Mouse (Mus musculus) lung, postnatal 36 days (tissue): ENCODE measurements at regions not wholly inside any gene's neighbourhood (a gene's known extent, or its start where the extent isn't known, plus 50 kb on each side); places are given as distances from the start of the nearest gene placed in this dataset.

Source experiments
- DNase-seq: peaks from one replicate; pipeline ENCODE4 v3.0.0; 2022; ENCODE audit warnings: mixed read lengths

DNA sequence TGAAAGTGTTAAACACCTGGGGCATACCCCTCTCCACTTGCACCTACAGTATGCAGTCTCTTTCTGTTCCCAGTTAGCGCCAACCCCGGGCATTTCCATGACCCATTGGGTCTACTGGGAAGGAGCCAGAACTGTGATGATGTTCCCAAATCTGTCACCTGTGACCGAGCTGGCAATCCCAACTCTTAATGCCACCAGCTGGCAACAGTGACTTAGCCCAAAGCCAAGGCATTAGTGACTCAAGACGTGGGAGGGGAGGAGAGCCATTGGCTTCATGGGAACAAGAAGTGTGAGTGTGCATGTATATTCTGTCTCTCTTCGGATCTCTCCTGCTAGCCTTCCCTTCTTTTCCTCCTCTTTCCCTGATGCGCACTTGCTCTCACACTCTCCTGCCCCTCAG, 178.9 kb upstream of the Cadm1 start:
- DNase-seq, result no peak

DNA sequence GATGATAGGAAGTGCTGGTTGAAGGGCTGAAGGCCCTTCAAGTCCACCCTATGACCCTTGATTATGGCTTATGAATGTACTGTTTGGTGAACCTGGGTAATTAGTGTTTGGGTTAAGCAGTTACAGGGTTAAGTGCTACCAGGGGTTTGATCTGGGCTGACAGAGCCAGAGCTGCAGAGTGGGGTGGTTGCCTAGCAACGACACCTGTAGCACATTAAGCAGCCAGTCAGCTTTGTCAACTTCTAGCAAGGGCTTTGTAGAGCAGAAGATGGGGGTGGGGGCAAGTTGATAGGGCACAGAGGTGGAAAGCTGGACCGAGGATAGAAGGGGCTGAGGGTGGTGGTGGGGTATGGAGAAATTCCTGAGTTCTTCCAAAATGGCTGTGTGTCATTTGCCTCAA, 177.0 kb upstream of the Cadm1 start:
- no peak for DNase-seq

DNA sequence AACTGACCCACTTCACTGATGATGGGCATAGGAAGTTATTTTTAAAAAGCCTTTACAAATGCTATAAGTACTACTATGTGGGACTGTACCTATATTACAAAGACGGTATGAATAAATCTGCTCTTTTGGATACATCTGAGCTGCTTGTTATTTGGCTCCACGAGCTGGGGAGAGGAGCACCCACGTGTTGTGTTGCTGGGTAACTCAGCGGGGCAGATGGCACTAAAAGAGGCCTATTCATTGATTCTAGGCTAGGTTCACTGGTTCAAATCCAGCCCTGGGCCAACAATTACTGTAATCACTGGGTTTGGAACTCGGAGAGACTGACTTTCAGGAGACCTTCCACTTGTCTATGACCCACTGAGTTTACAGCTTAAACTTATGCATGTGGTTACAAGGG, 176.0 kb upstream of the Cadm1 start:
- no peak for DNase-seq

DNA sequence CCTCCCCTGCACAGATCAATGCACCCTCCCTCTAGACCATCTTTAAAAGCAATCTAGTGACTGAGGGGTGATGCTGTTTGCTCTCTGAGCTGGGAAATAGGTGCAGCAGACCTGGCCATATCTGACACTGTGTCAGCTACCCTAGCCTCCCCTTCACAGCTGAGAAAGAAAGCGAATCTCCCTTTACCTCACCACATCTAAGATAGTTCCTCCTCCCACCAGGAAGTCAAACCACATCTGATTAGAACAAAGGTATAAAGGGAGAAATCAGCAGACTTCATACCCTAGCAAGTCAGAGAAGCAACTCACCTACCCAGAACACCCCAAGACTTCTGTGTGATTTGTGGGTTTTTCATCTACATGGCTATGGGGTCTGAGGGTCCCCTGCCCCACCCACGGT, 175.6 kb upstream of the Cadm1 start:
- no peak for DNase-seq

DNA sequence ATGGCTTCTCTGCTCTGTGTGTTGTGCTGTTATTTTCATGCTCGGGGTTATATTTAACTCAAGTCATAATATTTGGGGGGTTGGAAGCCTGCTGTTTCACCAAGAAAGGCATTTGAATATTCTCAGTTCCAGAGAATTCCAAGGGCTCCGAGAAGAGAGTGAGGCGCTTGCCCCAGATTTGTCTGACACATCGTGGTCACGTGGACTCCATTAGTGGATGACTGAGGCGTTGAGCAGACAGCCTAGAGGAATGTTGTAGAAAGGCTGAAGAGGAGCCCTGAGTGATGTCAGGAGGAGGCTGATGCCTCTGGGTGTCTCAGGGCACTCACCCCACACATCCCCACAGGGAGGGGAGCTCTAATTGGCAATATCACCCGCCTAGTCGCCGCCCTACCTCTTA, 175.1 kb upstream of the Cadm1 start:
- no peak for DNase-seq

DNA sequence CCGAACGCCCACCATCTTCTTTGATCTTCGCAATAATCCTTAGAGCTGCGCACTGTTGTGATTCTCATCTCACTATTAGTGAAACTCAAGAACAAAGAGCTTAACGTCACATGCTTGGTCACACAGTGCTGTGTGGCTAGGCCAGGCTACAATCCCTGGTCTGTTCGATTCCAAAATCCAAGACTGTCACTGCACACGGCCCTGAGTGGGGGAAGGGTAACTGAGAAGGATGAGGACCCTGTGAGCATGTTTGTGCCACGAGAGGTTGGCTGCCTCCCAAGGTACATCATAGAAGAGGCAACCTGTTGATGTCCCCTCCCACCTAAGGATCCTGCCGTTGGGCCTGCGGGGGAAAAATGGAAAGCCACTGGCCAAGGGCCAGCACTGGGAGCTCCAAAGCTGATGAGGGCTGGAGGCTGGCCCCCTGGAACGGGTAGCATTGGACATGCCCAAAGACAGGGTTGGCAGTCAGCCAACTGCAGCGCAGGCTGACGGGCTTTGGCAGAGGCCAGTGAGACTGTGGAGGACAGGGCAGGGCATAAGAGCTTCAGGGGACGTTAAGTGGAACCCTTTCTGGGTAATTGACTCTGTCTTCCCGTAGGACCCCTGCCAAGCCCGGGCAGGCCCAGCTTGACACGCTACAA, 172.1 kb upstream of the Cadm1 start:
- DNase-seq, result peak; percentile 39

DNA sequence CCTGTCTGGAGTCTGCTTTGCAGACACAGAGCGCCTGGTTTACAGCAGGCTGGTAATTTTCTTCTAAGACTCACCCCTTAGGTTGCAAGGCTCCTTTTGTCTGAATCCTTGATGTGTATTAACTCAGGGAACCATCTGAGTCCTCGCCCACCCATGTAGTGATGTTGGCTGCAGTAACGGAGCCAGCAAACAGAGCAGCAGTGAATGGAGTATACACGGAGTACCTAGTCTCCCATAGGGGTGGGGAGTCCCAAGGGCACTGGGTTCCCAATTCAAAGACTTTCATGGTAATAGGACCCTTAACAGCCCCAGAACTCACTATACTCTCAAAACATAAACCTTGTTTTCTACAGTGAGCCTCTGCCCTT, 171.6 kb upstream of the Cadm1 start:
- DNase-seq, result no peak

DNA sequence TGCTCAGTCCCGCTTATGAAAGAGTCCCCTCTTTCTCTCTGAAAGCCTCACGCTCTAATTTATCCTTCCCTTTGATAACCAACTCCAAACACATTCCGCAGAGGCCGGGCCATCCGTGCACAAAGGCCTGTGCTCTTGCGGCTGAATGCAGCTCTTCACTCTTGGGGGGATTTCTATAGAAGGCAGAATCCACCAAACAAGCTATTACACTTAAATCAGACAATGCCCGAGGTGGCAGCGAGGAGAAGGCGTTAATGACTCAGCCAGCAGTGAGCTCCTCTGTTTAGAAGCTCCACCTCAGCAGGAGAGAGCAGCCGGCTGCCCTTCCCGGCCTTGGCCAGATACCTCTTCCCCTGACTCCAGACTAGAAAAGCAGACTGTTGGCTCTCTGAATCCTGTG, 166.9 kb upstream of the Cadm1 start:
- no peak for DNase-seq

DNA sequence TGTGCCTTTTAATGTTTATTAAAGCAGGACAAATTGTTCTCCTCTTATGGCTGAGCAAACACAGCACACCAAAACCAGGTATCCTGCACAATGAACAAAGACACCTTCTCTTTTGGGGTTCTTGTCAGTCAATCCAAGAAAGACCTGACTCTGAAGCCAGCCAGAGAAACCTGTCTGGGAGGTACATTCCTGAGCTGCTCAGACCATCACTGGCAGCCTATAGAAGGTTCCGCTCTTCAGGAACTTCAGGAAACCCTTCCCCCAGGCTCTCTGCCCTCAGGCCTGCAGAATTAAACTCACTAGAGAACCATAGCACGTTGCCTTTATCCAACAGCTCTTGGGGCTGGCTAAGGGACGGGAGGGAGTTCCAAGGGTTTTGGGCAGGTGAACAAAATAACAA, 165.2 kb upstream of the Cadm1 start:
- DNase-seq, result no peak

DNA sequence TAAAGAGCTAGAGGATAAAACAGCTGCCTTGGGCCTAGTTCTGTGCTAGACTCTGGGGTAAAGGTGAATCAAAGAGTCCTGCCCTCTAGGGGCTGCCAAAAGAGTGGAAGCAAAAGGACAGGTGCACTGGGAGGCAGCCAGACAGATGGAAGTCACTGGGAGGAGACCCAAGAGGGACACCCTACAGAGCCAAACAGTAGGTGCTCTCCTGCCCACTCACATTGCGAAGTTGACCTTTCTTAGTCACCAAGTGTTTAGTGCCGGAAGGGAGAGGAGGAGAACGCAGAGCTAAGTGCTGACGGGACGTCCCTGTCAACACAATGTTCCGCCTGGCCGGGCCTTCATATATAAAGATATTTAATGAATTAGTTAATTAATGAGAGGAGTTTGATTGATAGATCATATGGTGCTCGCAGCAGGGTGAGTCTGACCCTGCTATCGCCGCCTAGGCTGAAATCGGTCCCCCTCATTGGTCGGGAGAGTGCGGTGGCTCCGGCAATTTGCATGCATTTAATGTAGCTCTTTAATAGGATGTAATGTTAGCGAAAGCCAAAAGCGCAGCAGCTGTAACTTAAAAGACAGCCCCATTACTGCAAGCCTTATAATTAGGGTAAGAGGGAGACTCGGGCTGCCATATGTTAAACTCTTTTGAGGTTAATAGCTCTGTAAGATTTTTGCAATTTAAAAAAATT, 162.6 kb upstream of the Cadm1 start:
- DNase-seq, result no peak

DNA sequence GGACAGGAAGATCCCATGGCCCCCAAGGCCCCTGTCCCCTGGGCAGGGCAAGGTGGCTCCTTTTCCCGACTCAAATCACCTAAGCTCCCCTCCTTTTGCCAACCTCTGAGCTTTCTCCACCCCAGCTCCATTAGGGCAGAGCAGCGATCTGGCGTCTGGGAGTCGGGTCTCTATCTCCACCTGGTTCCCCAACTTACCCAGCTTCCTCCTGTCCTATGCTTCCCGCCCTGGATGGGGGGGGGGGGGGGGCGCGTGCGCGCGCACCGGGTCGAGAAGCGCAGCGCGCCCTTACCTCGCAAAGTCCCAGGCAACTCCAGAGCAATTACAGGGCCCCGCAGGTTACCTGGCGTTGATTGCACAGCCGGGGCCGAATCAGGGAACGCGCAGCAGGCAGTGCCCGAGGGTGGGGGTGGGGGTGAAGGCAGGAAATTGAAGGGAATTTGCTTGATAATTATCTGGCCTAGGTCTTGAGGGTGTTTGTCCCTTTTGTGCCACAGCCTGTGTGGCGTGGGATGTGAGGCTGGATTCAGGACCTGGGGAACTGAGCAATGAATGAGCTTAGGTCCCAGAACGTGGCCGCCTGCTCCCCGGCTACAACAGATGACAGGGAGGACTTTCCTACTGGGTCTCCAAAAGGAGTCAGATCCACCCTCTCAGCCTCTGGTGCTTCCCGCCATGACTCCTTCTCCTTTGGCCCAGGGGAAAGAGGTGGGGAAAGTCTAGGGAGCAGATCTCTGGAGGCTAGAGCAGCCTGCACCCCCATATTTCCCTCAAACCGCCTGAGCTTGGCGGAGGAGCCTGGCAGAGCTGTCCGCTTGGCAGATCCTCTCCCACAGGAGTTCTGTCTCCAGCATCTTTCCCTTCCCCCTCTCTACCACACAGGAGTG, 161.7 kb upstream of the Cadm1 start:
- DNase-seq, result no peak

DNA sequence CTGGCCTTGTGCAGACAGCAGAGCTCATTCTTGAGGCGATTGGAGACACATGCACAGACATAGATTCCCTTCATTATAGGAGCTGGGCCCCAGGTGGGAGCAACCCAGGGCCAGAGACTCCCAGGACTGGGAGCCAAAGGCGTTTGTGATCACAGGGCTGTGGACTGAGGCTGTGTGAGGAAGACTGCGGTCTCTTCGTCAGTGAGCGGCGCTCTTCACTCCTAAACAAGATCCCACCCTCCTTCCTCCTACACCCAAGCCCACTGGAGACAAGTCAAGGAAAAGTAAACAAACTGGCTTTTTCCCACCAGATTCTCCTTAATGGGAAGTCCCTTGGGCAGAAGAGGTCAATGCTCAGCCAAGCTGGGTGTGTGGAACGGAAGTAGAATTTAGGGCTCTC, 157.7 kb upstream of the Cadm1 start:
- DNase-seq, result peak; percentile 28

DNA sequence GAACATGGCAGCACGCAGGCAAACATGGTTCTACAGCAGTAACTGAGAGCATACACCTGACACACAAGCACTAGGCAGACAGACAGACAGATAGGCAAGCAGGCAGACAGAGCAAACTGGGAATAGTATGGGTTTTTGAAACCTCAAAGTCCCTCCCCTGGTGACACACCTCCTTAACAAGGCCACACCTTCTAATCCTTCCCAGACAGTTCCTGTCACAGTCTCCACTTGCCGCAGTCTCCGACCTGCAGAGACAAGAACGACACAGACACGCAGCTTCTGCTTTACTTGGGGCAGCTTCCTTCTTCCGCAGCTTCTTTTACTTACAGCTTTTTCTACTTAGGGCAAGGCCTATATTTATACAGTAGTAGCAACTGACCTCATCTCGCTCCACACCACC, 155.9 kb upstream of the Cadm1 start:
- no peak for DNase-seq

DNA sequence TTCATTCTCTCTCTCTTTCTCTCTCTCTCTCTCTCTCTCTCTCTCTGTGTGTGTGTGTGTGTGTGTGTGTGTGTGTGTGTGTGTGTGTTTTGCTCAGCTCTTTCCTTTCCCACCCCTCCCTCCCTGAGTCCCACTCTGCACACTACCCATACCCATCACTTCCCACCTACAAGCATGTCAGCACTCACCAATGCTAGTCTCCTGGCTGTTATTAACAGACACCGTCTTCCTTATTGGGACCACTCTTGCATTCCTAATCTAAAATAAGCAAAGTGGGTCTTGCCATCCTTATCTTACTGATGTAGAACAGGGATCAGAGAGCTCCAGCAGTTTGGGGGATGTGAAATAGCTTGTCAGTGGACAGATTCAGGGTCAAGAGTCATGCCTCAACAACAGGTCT, 153.3 kb upstream of the Cadm1 start:
- DNase-seq, result no peak

DNA sequence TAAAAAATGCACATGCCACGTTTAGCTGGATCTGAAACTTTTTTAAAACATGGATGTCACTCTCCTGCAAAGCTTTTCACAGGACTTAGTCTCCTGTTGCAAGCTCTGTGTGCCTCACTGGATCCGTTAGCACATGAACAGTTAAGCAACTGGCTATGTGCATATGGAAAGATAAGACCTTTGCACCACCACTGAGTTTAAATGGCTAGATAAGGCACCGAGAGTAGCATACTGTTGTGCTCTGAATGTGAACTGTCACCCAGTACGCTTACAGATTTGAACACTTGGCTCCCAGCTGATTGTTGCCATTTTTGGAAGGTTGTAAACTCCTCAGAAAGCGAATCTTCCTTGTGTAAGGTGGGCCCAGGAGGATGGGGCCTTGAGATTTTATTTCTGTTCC, 151.4 kb upstream of the Cadm1 start:
- DNase-seq, result no peak

DNA sequence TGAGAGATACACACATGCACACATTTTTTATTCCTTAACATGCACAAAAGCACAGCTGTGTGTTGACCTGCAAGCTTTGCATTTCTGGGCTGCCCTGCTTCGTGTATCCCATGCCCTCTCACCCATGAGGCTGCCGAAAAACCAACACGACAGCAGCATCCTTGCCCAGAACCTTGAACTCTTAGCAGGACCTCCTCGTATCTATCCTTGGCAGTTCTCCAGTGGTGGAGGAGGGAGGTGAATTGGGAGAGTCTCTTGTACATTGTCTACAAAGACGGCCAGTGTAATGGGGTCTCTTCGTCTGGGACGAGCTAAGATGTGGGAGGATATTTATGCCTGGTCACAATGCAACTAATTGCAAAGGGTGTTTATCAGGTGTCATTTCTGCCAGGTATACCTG, 149.6 kb upstream of the Cadm1 start:
- no peak for DNase-seq

DNA sequence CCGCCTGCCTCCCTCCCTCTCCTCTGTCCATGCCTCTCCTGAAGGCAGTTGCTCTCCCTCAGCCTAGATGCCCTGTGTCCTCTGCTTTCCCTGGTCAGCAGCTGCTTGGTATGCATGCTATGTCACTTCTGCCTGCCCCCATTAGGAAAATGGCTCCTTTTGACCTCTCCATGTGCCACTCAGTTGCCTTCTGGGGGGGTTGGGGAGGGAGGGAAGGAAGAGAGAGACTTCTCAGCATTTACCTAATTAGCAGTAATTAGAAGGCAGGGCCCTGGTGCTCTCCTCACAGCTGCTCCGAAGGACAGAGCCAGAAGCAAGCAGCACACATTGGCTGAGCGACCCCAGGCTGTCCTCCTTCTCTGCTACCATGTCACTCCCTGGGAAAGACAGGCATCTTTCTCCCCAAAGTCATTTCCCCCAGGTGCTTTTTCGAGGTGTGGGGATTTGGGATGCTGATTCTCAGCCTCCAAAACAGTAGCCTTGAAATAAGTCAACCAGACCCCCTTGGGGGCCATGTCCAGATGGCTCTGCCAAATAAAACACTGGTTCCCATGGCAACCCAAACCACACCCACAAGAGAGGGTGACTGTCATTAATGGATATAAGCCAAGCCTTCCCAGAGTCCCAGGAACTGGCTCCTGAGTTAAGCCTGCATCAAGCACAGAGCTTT, 145.7 kb upstream of the Cadm1 start:
- DNase-seq, result no peak

DNA sequence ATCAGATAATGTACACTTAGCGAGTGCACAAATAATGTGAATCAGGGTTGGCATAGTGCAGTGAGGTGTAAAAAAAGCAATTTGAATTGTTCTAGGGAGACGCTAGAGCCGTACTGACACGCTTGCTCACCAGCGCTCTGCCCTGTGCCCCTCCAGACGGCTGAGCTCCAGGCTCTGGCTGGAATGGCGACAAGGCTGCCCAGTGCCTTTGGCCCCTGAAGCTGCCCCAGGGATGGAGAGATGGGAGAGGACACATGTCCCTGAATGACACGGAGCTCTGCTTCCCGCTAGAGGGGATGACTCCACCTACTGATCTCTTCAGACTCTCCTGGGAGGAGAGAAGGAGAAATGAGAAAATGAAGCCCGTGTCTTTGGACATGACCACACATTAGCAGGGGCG, 143.3 kb upstream of the Cadm1 start:
- no peak for DNase-seq

DNA sequence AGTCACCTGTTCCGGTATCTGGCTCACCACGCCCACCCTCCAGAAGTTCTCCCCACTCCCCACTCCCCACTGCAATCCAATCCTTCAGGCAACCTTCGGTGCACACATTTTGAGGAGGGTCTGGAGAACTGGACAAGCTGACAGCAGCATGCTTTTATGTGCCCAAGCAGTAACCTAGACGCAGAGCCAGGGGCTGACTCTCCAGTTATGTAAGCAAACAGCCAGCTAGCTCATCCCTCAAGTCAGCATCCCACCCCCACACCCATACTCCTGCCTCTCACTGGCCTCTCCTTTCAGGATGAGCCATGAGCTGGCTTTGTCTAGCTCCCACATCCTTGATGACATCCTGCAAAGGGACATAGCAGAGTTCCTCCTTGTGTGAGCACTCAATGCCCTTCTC, 142.8 kb upstream of the Cadm1 start:
- no peak for DNase-seq

DNA sequence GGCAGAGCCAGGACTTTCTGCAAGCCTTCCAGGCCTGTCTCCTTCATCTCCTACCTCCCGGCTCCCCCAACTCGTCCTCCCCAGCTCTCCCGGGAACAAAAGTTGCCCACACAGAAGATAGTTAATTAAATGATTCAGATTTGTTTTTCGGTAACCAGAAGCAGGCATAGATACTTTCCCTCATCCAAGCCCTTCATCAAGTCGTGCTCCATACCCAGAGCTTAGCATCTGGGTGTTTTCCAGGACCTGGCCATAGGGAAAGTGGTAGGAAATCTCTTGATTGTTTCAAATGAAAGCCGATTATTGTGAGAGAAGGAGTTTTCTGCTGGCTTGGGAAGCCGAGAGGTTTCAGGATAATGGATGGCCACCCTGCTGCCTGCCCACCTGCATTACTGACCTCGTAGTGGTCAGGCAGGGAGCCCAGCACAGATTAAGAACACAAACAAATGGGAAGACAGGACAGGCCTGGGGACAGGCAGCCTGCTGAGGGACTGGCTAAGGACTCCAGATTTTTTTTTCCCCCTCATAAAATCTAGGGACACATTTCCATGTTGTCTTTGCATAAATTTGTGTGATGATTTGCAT, 142.2 kb upstream of the Cadm1 start:
- no peak for DNase-seq

DNA sequence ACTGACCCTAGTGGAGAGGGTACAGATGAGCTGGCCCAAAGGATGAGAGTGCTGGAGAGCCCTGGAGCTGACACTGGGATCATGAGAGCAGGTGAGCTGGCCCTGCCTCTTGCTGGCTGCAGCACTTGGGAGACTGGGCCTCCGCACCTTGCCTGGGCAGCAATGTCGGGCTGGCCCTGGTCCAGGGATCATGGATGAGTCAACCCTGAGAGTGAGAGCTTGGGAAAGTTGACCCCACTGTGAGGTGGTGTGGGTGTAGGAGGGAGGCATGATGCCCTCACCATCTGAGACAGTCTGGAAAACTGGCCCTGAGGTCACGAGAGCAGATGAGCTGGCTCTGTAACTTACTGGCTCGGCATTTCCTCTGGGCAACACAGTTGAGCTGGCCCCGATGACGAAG, 140.1 kb upstream of the Cadm1 start:
- DNase-seq, result no peak

DNA sequence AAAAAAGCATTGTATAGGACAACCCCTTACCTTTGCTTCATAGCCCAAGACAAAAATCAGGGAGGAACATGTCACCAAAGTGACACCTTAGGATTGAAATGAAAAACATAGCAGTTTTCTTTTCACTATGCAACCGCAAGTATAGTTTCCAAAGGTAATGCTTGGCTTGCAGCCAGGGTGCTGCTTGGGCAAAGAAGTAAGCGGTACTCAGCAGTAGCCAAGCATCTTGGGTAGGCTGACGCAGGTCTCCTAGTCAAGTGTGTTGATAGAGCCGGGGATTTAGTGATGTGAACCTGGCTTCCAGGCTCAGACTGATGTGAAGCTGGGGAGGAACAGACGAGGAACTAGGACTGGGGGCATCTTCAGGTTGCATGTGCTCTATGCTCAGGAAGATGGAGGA, 138.3 kb upstream of the Cadm1 start:
- peak; percentile 37 for DNase-seq

DNA sequence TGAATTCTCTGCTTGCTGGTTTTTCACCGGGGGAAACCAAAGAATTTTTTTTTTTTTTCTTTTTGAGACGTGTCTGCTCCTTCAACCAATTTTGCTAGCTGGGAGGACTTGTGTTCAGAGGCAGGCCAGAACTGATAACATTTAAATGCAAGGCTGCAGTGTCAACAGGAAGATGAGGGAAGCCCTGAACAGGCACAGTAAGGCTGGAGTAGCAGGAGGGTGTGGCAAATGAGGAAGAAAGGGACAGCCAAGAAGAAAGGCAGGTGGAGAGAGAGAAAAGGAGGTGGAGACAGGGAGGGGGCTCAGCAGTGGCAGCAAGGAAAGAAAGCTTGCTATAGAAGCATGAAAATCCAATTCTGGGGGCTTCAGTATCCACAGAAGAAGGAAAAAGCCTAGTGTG, 130.4 kb upstream of the Cadm1 start:
- DNase-seq, result no peak
